Mouse (Mus musculus) ES-E14 (cell line): ENCODE results near the gene Hspb9. TPM values are rescaled to one million over a fixed set of nuclear protein-coding genes. Genes with fewer than 3 reads are reported as not detected.
A peak's percentile ranks its signal among the peaks of the same experiment; 100 is the strongest.

Experiments used
- DNase-seq: peaks from one replicate; pipeline ENCODE4 v3.0.0-alpha.2; 2013; ENCODE audit warnings: low read depth, low spot score
- H3K27ac ChIP-seq: 2 replicates; pipeline ENCODE4 v1.5.1; 2012; ENCODE audit warnings: low read depth, mild to moderate bottlenecking, low read length, moderate library complexity, mixed read lengths; ENCODE audit not compliant: poor library complexity, insufficient read depth, severe bottlenecking
- H3K36me3 ChIP-seq: 2 replicates; pipeline ENCODE4 v1.6.1; 2012; ENCODE audit warnings: mild to moderate bottlenecking, low read length, moderate library complexity, mixed read lengths; ENCODE audit not compliant: control insufficient read depth, poor library complexity, insufficient read depth, severe bottlenecking
- H3K4me1 ChIP-seq, 2 experiments: fragments of 150-350 bp in 1 of 2; sonication (generic) in 1 of 2; 2 replicates each; pipeline ENCODE4 v1.6.1; 2012; ENCODE audit warnings: low read length in 2 of 2, mild to moderate bottlenecking in 1 of 2, mixed read lengths in 1 of 2; ENCODE audit not compliant: control insufficient read depth in 2 of 2, insufficient read depth in 2 of 2, poor library complexity in 1 of 2
- H3K4me3 ChIP-seq, 2 experiments: fragments of 150-350 bp in 1 of 2; sonication (generic) in 1 of 2; 2 replicates each; pipeline ENCODE4 v1.5.1; 2012; ENCODE audit warnings: low read length in 2 of 2, low read depth in 1 of 2, mild to moderate bottlenecking in 1 of 2, mixed read lengths in 1 of 2; ENCODE audit not compliant: insufficient read depth in 1 of 2, poor library complexity in 1 of 2, severe bottlenecking in 1 of 2
- H3K9ac ChIP-seq: 2 replicates; pipeline ENCODE4 v1.6.1; 2012; ENCODE audit warnings: low read depth, mild to moderate bottlenecking, low read length, mixed read lengths; ENCODE audit not compliant: poor library complexity, insufficient read depth, severe bottlenecking
- H3K9me3 ChIP-seq: fragments of 150-350 bp; sonication (generic); 2 replicates; pipeline ENCODE4 v1.6.1; 2012; ENCODE audit warnings: low read depth, mild to moderate bottlenecking, low read length; ENCODE audit not compliant: control insufficient read depth, insufficient read depth
- CHD2 ChIP-seq: IDR thresholded peaks from 2 replicates; pipeline ENCODE4 v1.6.1; 2014; ENCODE audit warnings: mild to moderate bottlenecking, low read depth, low read length, inconsistent platforms
- HCFC1 ChIP-seq: IDR thresholded peaks from 2 replicates; pipeline ENCODE4 v1.6.1; 2012; ENCODE audit warnings: low read length, inconsistent platforms, borderline replicate concordance; ENCODE audit not compliant: insufficient read depth
- MAFK ChIP-seq: IDR thresholded peaks from 2 replicates; pipeline ENCODE4 v1.6.1; 2014; ENCODE audit warnings: mild to moderate bottlenecking, low read depth, low read length, inconsistent platforms; ENCODE audit not compliant: insufficient read depth
- ZC3H11A ChIP-seq: IDR thresholded peaks from 2 replicates; pipeline ENCODE4 v1.6.1; 2012; ENCODE audit warnings: low read depth, mild to moderate bottlenecking, inconsistent platforms, low read length, borderline replicate concordance
- ZNF384 ChIP-seq: IDR thresholded peaks from 2 replicates; pipeline ENCODE4 v1.6.1; 2012; ENCODE audit warnings: low read depth, low read length, inconsistent platforms
- in situ Hi-C, 2 experiments: fragments of 600-800 bp; cut with MboI; formaldehyde crosslinking; loops; one replicate each; pipeline ENCODE4 v1.15.1; 2025; ENCODE audit warnings: low sequenced_read_pairs in 2 of 2, inconsistent platforms in 1 of 2; ENCODE audit not compliant: unreplicated experiment in 2 of 2
- total RNA-seq: library from RNA; depleted of rRNA; stranded (reverse); fragments of 300-350 nt; gene quantifications from 2 replicates; pipeline ENCODE4 v1.2.3, GENCODE M21; 2012

Gene Hspb9
- total RNA-seq, 1 experiment, result 0.49 TPM

GRCm38 (mm10) chr11:100716649-100717048 lies 3.0 kb downstream of the Hspb9 start:
- H3K36me3 ChIP-seq, result peaks cover 27% of the 10 kb centered on the region
- TF ChIP-seq ZNF384 (no peak), HCFC1 (no peak), ZC3H11A (no peak), CHD2 (no peak), MAFK (no peak)

GRCm38 (mm10) chr11:100718462-100718861 lies 4.8 kb downstream of the Hspb9 start:
- peaks cover 12 to 25% of the 10 kb centered on the region in 2 experiments for H3K4me1 ChIP-seq
- H3K36me3 ChIP-seq, result peaks cover 27% of the 10 kb centered on the region
- in situ Hi-C loops, result no loop called here

More at GRCm38 (mm10) chr11:100716649-100717048, 3.0 kb downstream of the Hspb9 start:
- Histone ChIP-seq H3K4me1 (peaks cover 8 to 20% of the 10 kb centered on the region in 2 experiments), H3K27ac (no peak overlapping the region), H3K4me3 (no peak overlapping the region), H3K9ac (no peak overlapping the region), H3K9me3 (no peaks in the 10 kb centered on the region)
- in situ Hi-C loops, result no loop called here
- DNase-seq, result no peak

GRCm38 (mm10) chr11:100718866-100719265 lies 5.2 kb downstream of the Hspb9 start:
- in situ Hi-C loops, result no loop called here
- H3K4me1 ChIP-seq, result peaks cover 12 to 25% of the 10 kb centered on the region in 2 experiments
- DNase-seq, result no peak
- H3K27ac ChIP-seq, result no peak overlapping the region
- TF ChIP-seq CHD2 (no peak), HCFC1 (no peak), ZC3H11A (no peak), MAFK (no peak), ZNF384 (no peak)
- no peaks in the 10 kb centered on the region for H3K9me3 ChIP-seq
- H3K36me3 ChIP-seq, result peaks cover 27% of the 10 kb centered on the region
- H3K4me3 ChIP-seq, result no peak overlapping the region
- no peak overlapping the region for H3K9ac ChIP-seq

More at GRCm38 (mm10) chr11:100718462-100718861, 4.8 kb downstream of the Hspb9 start:
- Histone ChIP-seq H3K9ac (no peak overlapping the region), H3K4me3 (no peak overlapping the region), H3K27ac (no peak overlapping the region), H3K9me3 (no peaks in the 10 kb centered on the region)
- no peak for DNase-seq
- TF ChIP-seq ZC3H11A, result no peak
- no peak for TF ChIP-seq CHD2
- TF ChIP-seq MAFK, result no peak
- TF ChIP-seq ZNF384, result no peak
- no peak for TF ChIP-seq HCFC1

DNA sequence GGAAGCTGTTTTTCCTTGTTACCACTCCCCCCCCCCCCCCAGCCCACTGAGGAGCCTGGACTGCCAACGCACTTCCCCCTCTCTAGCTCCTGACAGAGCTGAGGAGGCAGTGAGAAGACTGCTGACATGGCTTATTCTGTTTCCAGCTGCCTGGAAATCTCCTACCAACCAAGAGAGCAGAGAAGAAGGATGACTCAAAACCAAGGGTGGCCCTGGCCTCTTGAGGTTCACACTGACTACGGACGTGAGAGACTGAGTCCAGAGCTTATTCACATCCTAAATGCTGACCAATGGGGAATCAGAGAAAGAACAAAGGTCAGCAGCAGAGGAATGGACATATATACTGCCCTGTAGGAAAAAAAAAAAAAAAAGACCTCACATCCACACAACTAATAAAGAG lies 5.7 kb downstream of the Hspb9 start:
- Histone ChIP-seq H3K36me3 (peaks cover 27% of the 10 kb centered on the region), H3K4me3 (no peak overlapping the region), H3K9ac (no peak overlapping the region), H3K4me1 (peaks cover 12 to 25% of the 10 kb centered on the region in 2 experiments), H3K9me3 (no peaks in the 10 kb centered on the region), H3K27ac (no peak overlapping the region)
- in situ Hi-C loops, result no loop called here
- TF ChIP-seq CHD2 (no peak), ZC3H11A (no peak), MAFK (no peak), ZNF384 (no peak), HCFC1 (no peak)
- DNase-seq, result no peak

GRCm38 (mm10) chr11:100719893-100720292 lies 6.2 kb downstream of the Hspb9 start:
- no peak for DNase-seq
- Histone ChIP-seq H3K9ac (peak overlapping the region; percentile 7; the same call in 1 of the 2 replicates), H3K4me3 (peak overlapping the region in 1 of 2 experiments; percentile 28; a peak in 1 of 4 replicates), H3K27ac (no peak overlapping the region), H3K4me1 (peaks cover 11 to 26% of the 10 kb centered on the region in 2 experiments), H3K9me3 (no peaks in the 10 kb centered on the region), H3K36me3 (peaks cover 25% of the 10 kb centered on the region)
- in situ Hi-C loops, result no loop called here
- TF ChIP-seq HCFC1 (no peak), CHD2 (no peak)
